Mouse (Mus musculus): Measurements from ENCODE around the gene Tmem95. TPM values are rescaled to one million over a fixed set of nuclear protein-coding genes. Genes with fewer than 3 reads are reported as not detected.

Gene Tmem95
- polyA plus RNA-seq, 1 experiment = not detected

GRCm38 (mm10) chr11:69834001-69834549 lies 43.7 kb downstream of the Tmem95 start:
- H3K4me1 ChIP-seq (ENCODE audit: control insufficient read depth, insufficient read depth, low read length) = peaks cover 3% of the 10 kb centered on the region
- no peak overlapping the region for H3K27ac ChIP-seq (ENCODE audit: insufficient read depth, low read length)
- no peaks in the 10 kb centered on the region for H3K36me3 ChIP-seq (ENCODE audit: control insufficient read depth, insufficient read depth, low read length, poor library complexity, severe bottlenecking)
- H3K4me3 ChIP-seq (ENCODE audit: low read depth, low read length) = peak overlapping the region; percentile 54
- TF ChIP-seq EP300 (IDR thresholded peaks at IDR 0.05; ENCODE audit: insufficient read depth, low read depth, low read length) (no peak), POLR2A (IDR thresholded peaks at IDR 0.05; ENCODE audit: insufficient read depth, low read length) (no peak), CTCF (IDR thresholded peaks at IDR 0.05; ENCODE audit: low read depth, low read length) (no peak)
- no peaks in the 10 kb centered on the region for H3K27me3 ChIP-seq (ENCODE audit: control insufficient read depth, insufficient read depth, low read length, poor library complexity, severe bottlenecking)
- H3K9ac ChIP-seq (ENCODE audit: low read depth, poor library complexity, severe bottlenecking) = peak overlapping the region; percentile 19
- no peaks in the 10 kb centered on the region for H3K9me3 ChIP-seq (replicated peaks; ENCODE audit: control insufficient read depth, insufficient read depth, low read length, poor library complexity, severe bottlenecking)

- H3K4me3 ChIP-seq (ENCODE audit: low read depth, low read length) = peak overlapping the region; percentile 54
- peak overlapping the region; percentile 19 for H3K9ac ChIP-seq (ENCODE audit: low read depth, poor library complexity, severe bottlenecking)
- no peak overlapping the region for H3K27ac ChIP-seq (ENCODE audit: insufficient read depth, low read length)
- no peaks in the 10 kb centered on the region for H3K36me3 ChIP-seq (ENCODE audit: control insufficient read depth, insufficient read depth, low read length, poor library complexity, severe bottlenecking)
- H3K9me3 ChIP-seq (replicated peaks; ENCODE audit: control insufficient read depth, insufficient read depth, low read length, poor library complexity, severe bottlenecking) = no peaks in the 10 kb centered on the region
- H3K4me1 ChIP-seq (ENCODE audit: control insufficient read depth, insufficient read depth, low read length) = peaks cover 3% of the 10 kb centered on the region
- no peak for TF ChIP-seq POLR2A (IDR thresholded peaks at IDR 0.05; ENCODE audit: insufficient read depth, low read length)
- TF ChIP-seq CTCF (IDR thresholded peaks at IDR 0.05; ENCODE audit: low read depth, low read length) = no peak
- no peak for TF ChIP-seq EP300 (IDR thresholded peaks at IDR 0.05; ENCODE audit: insufficient read depth, low read depth, low read length)
- H3K27me3 ChIP-seq (ENCODE audit: control insufficient read depth, insufficient read depth, low read length, poor library complexity, severe bottlenecking) = no peaks in the 10 kb centered on the region
Measured at GRCm38 (mm10) chr11:69833554-69833953, 44.3 kb downstream of the Tmem95 start.

GRCm38 (mm10) chr11:69828832-69829231 lies 49.0 kb downstream of the Tmem95 start:
- Histone ChIP-seq H3K4me3 (ENCODE audit: low read depth, low read length) (no peak overlapping the region), H3K27me3 (ENCODE audit: control insufficient read depth, insufficient read depth, low read length, poor library complexity, severe bottlenecking) (no peaks in the 10 kb centered on the region), H3K4me1 (ENCODE audit: control insufficient read depth, insufficient read depth, low read length) (peaks cover 3% of the 10 kb centered on the region), H3K9me3 (replicated peaks; ENCODE audit: control insufficient read depth, insufficient read depth, low read length, poor library complexity, severe bottlenecking) (no peaks in the 10 kb centered on the region), H3K36me3 (ENCODE audit: control insufficient read depth, insufficient read depth, low read length, poor library complexity, severe bottlenecking) (no peaks in the 10 kb centered on the region), H3K9ac (ENCODE audit: low read depth, poor library complexity, severe bottlenecking) (no peak overlapping the region), H3K27ac (ENCODE audit: insufficient read depth, low read length) (no peak overlapping the region)
- TF ChIP-seq POLR2A (IDR thresholded peaks at IDR 0.05; ENCODE audit: insufficient read depth, low read length) = no peak
- no peak for TF ChIP-seq CTCF (IDR thresholded peaks at IDR 0.05; ENCODE audit: low read depth, low read length)
- no peak for TF ChIP-seq EP300 (IDR thresholded peaks at IDR 0.05; ENCODE audit: insufficient read depth, low read depth, low read length)

Other genes with a start within 250 kb of the Tmem95 start
- 170 and 173 TPM in 2 replicates for gene Fxr2, start 245.0 kb downstream of the Tmem95 start, polyA plus RNA-seq (2011; ENCODE audit: insufficient read depth, insufficient read length, low read depth, missing spikeins)
- gene Sox15, start 222.7 kb downstream of the Tmem95 start, polyA plus RNA-seq (2011; ENCODE audit: insufficient read depth, insufficient read length, low read depth, missing spikeins) = 45.2 and 48.1 TPM in 2 replicates
- gene Mpdu1, start 215.4 kb downstream of the Tmem95 start, polyA plus RNA-seq (2011; ENCODE audit: insufficient read depth, insufficient read length, low read depth, missing spikeins) = 65.7 and 71.0 TPM in 2 replicates
- gene Cd68, start 211.9 kb downstream of the Tmem95 start, polyA plus RNA-seq (2011; ENCODE audit: insufficient read depth, insufficient read length, low read depth, missing spikeins) = 32.9 and 36.2 TPM in 2 replicates
- 1,464 and 1,502 TPM in 2 replicates for gene Eif4a1, start 205.6 kb downstream of the Tmem95 start, polyA plus RNA-seq (2011; ENCODE audit: insufficient read depth, insufficient read length, low read depth, missing spikeins)
- gene Senp3, start 195.9 kb downstream of the Tmem95 start, polyA plus RNA-seq (2011; ENCODE audit: insufficient read depth, insufficient read length, low read depth, missing spikeins) = 198 and 221 TPM in 2 replicates
- gene Tnfsf13, start 192.2 kb downstream of the Tmem95 start, polyA plus RNA-seq (2011; ENCODE audit: insufficient read depth, insufficient read length, low read depth, missing spikeins) = 1.3 and 2.9 TPM in 2 replicates
- 3.4 and 4.1 TPM in 2 replicates for gene Tnfsf12, start 182.2 kb downstream of the Tmem95 start, polyA plus RNA-seq (2011; ENCODE audit: insufficient read depth, insufficient read length, low read depth, missing spikeins)
- 1.9 and 3.6 TPM in 2 replicates for gene Tnfsfm13, start 181.9 kb downstream of the Tmem95 start, polyA plus RNA-seq (2011; ENCODE audit: insufficient read depth, insufficient read length, low read depth, missing spikeins)
- gene Polr2a, start 119.4 kb downstream of the Tmem95 start, polyA plus RNA-seq (2011; ENCODE audit: insufficient read depth, insufficient read length, low read depth, missing spikeins) = 102 and 103 TPM in 2 replicates
- gene Slc35g3, start 116.0 kb downstream of the Tmem95 start, polyA plus RNA-seq (2011; ENCODE audit: insufficient read depth, insufficient read length, low read depth, missing spikeins) = not detected in 2 replicates
- gene Zbtb4, start 112.1 kb downstream of the Tmem95 start, polyA plus RNA-seq (2011; ENCODE audit: insufficient read depth, insufficient read length, low read depth, missing spikeins) = 3.6 and 4.8 TPM in 2 replicates
- gene Chrnb1, start 82.1 kb downstream of the Tmem95 start, polyA plus RNA-seq (2011; ENCODE audit: insufficient read depth, insufficient read length, low read depth, missing spikeins) = 10.1 and 12.1 TPM in 2 replicates
- gene Fgf11, start 76.2 kb downstream of the Tmem95 start, polyA plus RNA-seq (2011; ENCODE audit: insufficient read depth, insufficient read length, low read depth, missing spikeins) = 1.8 and 2.5 TPM in 2 replicates
- gene Tmem102, start 72.4 kb downstream of the Tmem95 start, polyA plus RNA-seq (2011; ENCODE audit: insufficient read depth, insufficient read length, low read depth, missing spikeins) = 10.1 and 11.6 TPM in 2 replicates
- not detected in 2 replicates for gene Gm39566, start 62.7 kb downstream of the Tmem95 start, polyA plus RNA-seq (2011; ENCODE audit: insufficient read depth, insufficient read length, low read depth, missing spikeins)
- not detected in 2 replicates for gene Spem2, start 59.6 kb downstream of the Tmem95 start, polyA plus RNA-seq (2011; ENCODE audit: insufficient read depth, insufficient read length, low read depth, missing spikeins)
- not detected in 2 replicates for gene Spem1, start 55.8 kb downstream of the Tmem95 start, polyA plus RNA-seq (2011; ENCODE audit: insufficient read depth, insufficient read length, low read depth, missing spikeins)
- 19.6 and 25.4 TPM in 2 replicates for gene Nlgn2, start 40.2 kb downstream of the Tmem95 start, polyA plus RNA-seq (2011; ENCODE audit: insufficient read depth, insufficient read length, low read depth, missing spikeins)
- gene Tmem256, start 39.5 kb downstream of the Tmem95 start, polyA plus RNA-seq (2011; ENCODE audit: insufficient read depth, insufficient read length, low read depth, missing spikeins) = 97.1 and 103 TPM in 2 replicates
- 27.2 and 31.2 TPM in 2 replicates for gene Plscr3, start 31.6 kb downstream of the Tmem95 start, polyA plus RNA-seq (2011; ENCODE audit: insufficient read depth, insufficient read length, low read depth, missing spikeins)
- 15.6 and 19.6 TPM in 2 replicates for gene Tnk1, start 19.3 kb downstream of the Tmem95 start, polyA plus RNA-seq (2011; ENCODE audit: insufficient read depth, insufficient read length, low read depth, missing spikeins)
- gene Kctd11, start 3.4 kb upstream of the Tmem95 start, polyA plus RNA-seq (2011; ENCODE audit: insufficient read depth, insufficient read length, low read depth, missing spikeins) = 5.2 and 6.3 TPM in 2 replicates
- 1.5 and 2.3 TPM in 2 replicates for gene Acap1, start 17.5 kb upstream of the Tmem95 start, polyA plus RNA-seq (2011; ENCODE audit: insufficient read depth, insufficient read length, low read depth, missing spikeins)
- 11.6 and 13.1 TPM in 2 replicates for gene 2810408A11Rik, start 23.0 kb upstream of the Tmem95 start, polyA plus RNA-seq (2011; ENCODE audit: insufficient read depth, insufficient read length, low read depth, missing spikeins)
- gene Neurl4, start 23.1 kb upstream of the Tmem95 start, polyA plus RNA-seq (2011; ENCODE audit: insufficient read depth, insufficient read length, low read depth, missing spikeins) = 27.9 and 32.4 TPM in 2 replicates
- 23.9 and 24.4 TPM in 2 replicates for gene Gps2, start 35.9 kb upstream of the Tmem95 start, polyA plus RNA-seq (2011; ENCODE audit: insufficient read depth, insufficient read length, low read depth, missing spikeins)
- gene Eif5a, start 43.9 kb upstream of the Tmem95 start, polyA plus RNA-seq (2011; ENCODE audit: insufficient read depth, insufficient read length, low read depth, missing spikeins) = 1,015 and 1,063 TPM in 2 replicates
- 55.2 and 57.2 TPM in 2 replicates for gene Ybx2, start 57.8 kb upstream of the Tmem95 start, polyA plus RNA-seq (2011; ENCODE audit: insufficient read depth, insufficient read length, low read depth, missing spikeins)
- 2.7 and 3.2 TPM in 2 replicates for gene Slc2a4, start 70.2 kb upstream of the Tmem95 start, polyA plus RNA-seq (2011; ENCODE audit: insufficient read depth, insufficient read length, low read depth, missing spikeins)
- gene Cldn7, start 86.8 kb upstream of the Tmem95 start, polyA plus RNA-seq (2011; ENCODE audit: insufficient read depth, insufficient read length, low read depth, missing spikeins) = 106 and 144 TPM in 2 replicates
- 61.9 and 63.4 TPM in 2 replicates for gene Ctdnep1, start 103.1 kb upstream of the Tmem95 start, polyA plus RNA-seq (2011; ENCODE audit: insufficient read depth, insufficient read length, low read depth, missing spikeins)
- 77.6 and 80.1 TPM in 2 replicates for gene Elp5, start 104.5 kb upstream of the Tmem95 start, polyA plus RNA-seq (2011; ENCODE audit: insufficient read depth, insufficient read length, low read depth, missing spikeins)
- 141 and 144 TPM in 2 replicates for gene Gabarap, start 113.1 kb upstream of the Tmem95 start, polyA plus RNA-seq (2011; ENCODE audit: insufficient read depth, insufficient read length, low read depth, missing spikeins)
- 75.6 and 83.0 TPM in 2 replicates for gene Phf23, start 117.8 kb upstream of the Tmem95 start, polyA plus RNA-seq (2011; ENCODE audit: insufficient read depth, insufficient read length, low read depth, missing spikeins)
- 60.1 and 63.3 TPM in 2 replicates for gene Dvl2, start 122.6 kb upstream of the Tmem95 start, polyA plus RNA-seq (2011; ENCODE audit: insufficient read depth, insufficient read length, low read depth, missing spikeins)
- gene Acadvl, start 137.4 kb upstream of the Tmem95 start, polyA plus RNA-seq (2011; ENCODE audit: insufficient read depth, insufficient read length, low read depth, missing spikeins) = 17.1 and 19.8 TPM in 2 replicates
- 17.1 and 25.7 TPM in 2 replicates for gene Dlg4, start 138.9 kb upstream of the Tmem95 start, polyA plus RNA-seq (2011; ENCODE audit: insufficient read depth, insufficient read length, low read depth, missing spikeins)
- gene Asgr1, start 176.1 kb upstream of the Tmem95 start, polyA plus RNA-seq (2011; ENCODE audit: insufficient read depth, insufficient read length, low read depth, missing spikeins) = not detected in 2 replicates
- not detected in 2 replicates for gene Asgr2, start 214.6 kb upstream of the Tmem95 start, polyA plus RNA-seq (2011; ENCODE audit: insufficient read depth, insufficient read length, low read depth, missing spikeins)

All from ES-Bruce4 (cell line).